Mouse (Mus musculus): ENCODE measurements around the gene Asnsd1. TPM values are rescaled to one million over a fixed set of nuclear protein-coding genes. Genes with fewer than 3 reads are reported as not detected.

Asnsd1 gene
- polyA plus RNA-seq, 1 experiment from 2014 or later, result 138 TPM

DNA sequence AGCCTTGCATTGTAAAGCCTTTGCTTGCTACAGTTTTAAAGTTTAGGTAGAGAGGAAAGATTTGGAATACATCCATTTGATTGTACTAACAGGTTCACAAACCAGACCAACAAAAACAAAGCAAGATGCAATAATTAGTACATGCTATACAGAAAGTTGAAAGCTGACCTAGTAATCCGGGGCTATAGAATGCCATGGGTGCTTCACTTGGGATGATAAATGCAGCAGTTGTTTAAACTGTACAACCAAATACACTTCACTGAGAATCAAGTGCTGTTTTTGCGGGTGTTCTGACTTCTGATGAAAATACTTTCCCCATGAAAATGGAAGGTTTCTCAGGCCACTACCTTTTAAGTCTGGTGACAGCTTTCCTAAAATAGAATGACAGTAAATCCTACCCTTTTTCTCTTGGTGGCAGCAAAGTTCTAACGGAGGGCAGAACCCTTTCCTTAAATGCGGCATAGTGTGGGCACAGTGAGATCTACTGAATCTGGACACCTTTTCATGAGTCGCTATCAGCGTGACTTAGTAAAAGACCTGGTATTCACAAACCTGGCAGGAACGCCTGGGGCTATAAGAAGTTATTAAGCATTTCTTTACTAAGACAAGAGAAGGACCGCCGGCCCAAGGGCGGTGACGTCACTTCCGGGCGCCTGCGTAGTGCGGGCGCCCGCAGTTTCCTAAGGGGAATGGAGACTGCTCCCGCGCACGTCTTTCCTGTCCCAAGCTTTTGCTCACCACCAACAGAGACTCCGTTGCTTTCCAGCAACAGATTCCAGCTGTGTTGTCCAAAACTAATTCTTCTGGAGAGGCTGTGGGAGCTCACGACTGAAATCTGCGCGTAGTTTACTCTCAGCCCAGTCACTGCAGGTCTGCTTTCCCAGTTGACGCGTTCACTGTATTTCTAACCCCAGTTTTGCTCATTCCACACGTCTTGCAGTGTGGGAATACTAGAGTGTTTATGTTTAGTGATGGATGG lies 39.3 kb downstream of the Asnsd1 start, which contains the start of gene Osgepl1:
TSS of gene Osgepl1 (plus strand) at position 636 of the 979 bp plus-strand sequence.
- Histone ChIP-seq H3K9me3 (replicated peaks; ENCODE audit: control insufficient read depth, low read length) (no peaks in the 10 kb centered on the region), H3K4me2 (ENCODE audit: low read depth, low read length) (peak within 1 kb of the TSS; percentile 58), H3K27me3 (ENCODE audit: control insufficient read depth, insufficient read depth, low read length) (no peaks in the 10 kb centered on the region), H3K27ac (replicated peaks; ENCODE audit: low read depth, low read length) (peak within 1 kb of the TSS; percentile 52), H3K36me3 (replicated peaks; ENCODE audit: control insufficient read depth, insufficient read depth, low read depth, low read length) (no peaks in the 10 kb centered on the region), H3K9ac (replicated peaks; ENCODE audit: low read length) (peak within 1 kb of the TSS; percentile 77), H3K4me3 (ENCODE audit: low read depth, low read length) (peak within 1 kb of the TSS; percentile 58), H3K4me1 (ENCODE audit: control insufficient read depth, insufficient read depth, low read length) (no peaks in the 10 kb centered on the region)
- DNase-seq (ENCODE audit: low spot score) (peak; percentile 93), ATAC-seq (replicated peaks; ENCODE audit: insufficient number of reproducible peaks, low FRiP score, low TSS enrichment, low read depth) (peak; percentile 93)
- WGBS, result 3% methylated on average over 27 of the region's 27 CpGs

DNA sequence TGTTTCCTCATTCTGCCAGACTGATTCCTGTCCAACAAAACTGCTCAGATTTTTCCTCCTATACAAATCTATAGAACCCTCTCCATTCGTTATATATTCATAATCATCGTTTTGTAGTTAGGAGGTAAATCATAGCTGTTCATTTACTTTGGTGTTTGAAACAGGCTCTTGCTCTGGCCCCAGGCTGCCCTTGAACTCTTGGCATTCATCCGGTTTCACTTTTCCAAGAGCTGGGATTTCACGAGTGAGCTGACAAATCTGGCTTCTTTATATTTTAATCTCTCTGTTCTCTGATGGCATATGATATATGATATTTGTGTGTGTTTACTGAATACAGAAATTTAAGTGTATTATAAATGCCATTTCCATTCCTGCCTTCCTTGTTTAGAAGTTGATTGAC lies 52.0 kb downstream of the Asnsd1 start:
- no peak for DNase-seq (ENCODE audit: low spot score)
- Histone ChIP-seq H3K36me3 (replicated peaks; ENCODE audit: control insufficient read depth, insufficient read depth, low read depth, low read length) (no peaks in the 10 kb centered on the region), H3K27ac (replicated peaks; ENCODE audit: low read depth, low read length) (no peak overlapping the region), H3K27me3 (ENCODE audit: control insufficient read depth, insufficient read depth, low read length) (no peaks in the 10 kb centered on the region), H3K9me3 (replicated peaks; ENCODE audit: control insufficient read depth, low read length) (no peaks in the 10 kb centered on the region), H3K4me1 (ENCODE audit: control insufficient read depth, insufficient read depth, low read length) (no peaks in the 10 kb centered on the region), H3K4me2 (ENCODE audit: low read depth, low read length) (no peak overlapping the region), H3K9ac (replicated peaks; ENCODE audit: low read length) (no peak overlapping the region), H3K4me3 (ENCODE audit: low read depth, low read length) (no peak overlapping the region)
- ATAC-seq (replicated peaks; ENCODE audit: insufficient number of reproducible peaks, low FRiP score, low TSS enrichment, low read depth), result no peak
- 84% methylated on average over 4 of the region's 4 CpGs for WGBS

DNA sequence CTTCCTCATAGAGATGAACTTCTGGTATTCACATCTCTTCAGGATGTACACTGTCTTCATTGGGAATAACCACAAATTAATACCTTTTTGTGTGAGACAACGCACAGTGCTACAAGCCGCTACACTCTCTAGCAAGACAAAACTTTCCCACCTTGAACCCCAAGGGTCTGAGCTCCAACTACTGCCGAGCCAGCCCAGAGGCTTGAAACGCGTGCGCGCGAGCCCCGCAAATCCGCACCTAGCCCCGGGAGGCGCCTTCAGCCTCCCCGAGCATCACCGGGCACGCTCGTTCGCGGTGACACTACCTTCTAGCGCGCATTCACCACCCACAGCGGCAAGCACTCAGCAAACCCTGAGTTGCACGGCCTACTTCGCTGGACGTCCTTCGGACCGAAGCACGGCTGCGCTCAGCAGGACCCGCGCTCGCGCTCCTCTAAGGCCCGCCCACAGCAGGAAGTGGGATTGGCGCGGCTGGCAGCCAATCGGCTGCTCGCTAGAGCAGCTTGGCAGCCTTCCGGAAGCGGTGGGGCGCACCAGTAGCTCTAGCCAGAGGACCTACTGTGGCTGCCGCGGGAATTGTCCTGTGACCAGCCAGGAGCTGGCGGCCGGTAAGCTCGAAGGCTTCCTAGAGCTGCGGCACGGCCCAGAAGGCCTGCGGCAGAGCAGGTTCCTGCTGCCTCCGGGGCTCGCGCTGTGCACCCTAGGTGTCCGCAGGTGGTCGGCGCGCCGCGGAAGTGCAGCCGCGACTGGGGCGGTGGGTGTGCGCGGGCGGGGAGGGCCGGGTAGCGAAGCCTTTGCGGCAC lies 55.8 kb downstream of the Asnsd1 start, which contains the start of the genes Pms1, Ormdl1 and Gm28778:
TSS of gene Pms1 (minus strand) at position 438 of the 803 bp plus-strand sequence.
TSS of gene Ormdl1 (plus strand) at position 515 of the 803 bp plus-strand sequence.
TSS of gene Gm28778 (plus strand) at position 531 of the 803 bp plus-strand sequence.
- no peaks in the 10 kb centered on the region for H3K27me3 ChIP-seq (ENCODE audit: control insufficient read depth, insufficient read depth, low read length)
- no peaks in the 10 kb centered on the region for H3K36me3 ChIP-seq (replicated peaks; ENCODE audit: control insufficient read depth, insufficient read depth, low read depth, low read length)
- peak; percentile 95 for DNase-seq (ENCODE audit: low spot score)
- H3K27ac ChIP-seq (replicated peaks; ENCODE audit: low read depth, low read length), result peak within 1 kb of the TSS; percentile 66; the same call in 1 of the 2 replicates
- H3K9me3 ChIP-seq (replicated peaks; ENCODE audit: control insufficient read depth, low read length), result no peaks in the 10 kb centered on the region
- peak within 1 kb of the TSS; percentile 77 for H3K9ac ChIP-seq (replicated peaks; ENCODE audit: low read length)
- under 1% methylated on average over 66 of the region's 66 CpGs for WGBS
- H3K4me1 ChIP-seq (ENCODE audit: control insufficient read depth, insufficient read depth, low read length), result no peaks in the 10 kb centered on the region
- ATAC-seq (replicated peaks; ENCODE audit: insufficient number of reproducible peaks, low FRiP score, low TSS enrichment, low read depth), result peak; percentile 99
- peak within 1 kb of the TSS; percentile 66 for H3K4me3 ChIP-seq (ENCODE audit: low read depth, low read length)
- peak within 1 kb of the TSS; percentile 50 for H3K4me2 ChIP-seq (ENCODE audit: low read depth, low read length)

Other genes with a start within 250 kb of the Asnsd1 start
- not detected in 2 replicates for gene 1700019A02Rik, start 165.1 kb downstream of the Asnsd1 start, polyA plus RNA-seq (2014; fragmentation: Nextera tagmentation; extraction: Ambion mirVana)
- 21.6 and 25.9 TPM in 2 replicates for gene Pms1, start 55.7 kb downstream of the Asnsd1 start, polyA plus RNA-seq (2014; fragmentation: Nextera tagmentation; extraction: Ambion mirVana)
- 71.7 and 72.1 TPM in 2 replicates for gene Ormdl1, start 55.7 kb downstream of the Asnsd1 start, polyA plus RNA-seq (2014; fragmentation: Nextera tagmentation; extraction: Ambion mirVana)
- gene Gm28778, start 55.6 kb downstream of the Asnsd1 start, polyA plus RNA-seq (2014; fragmentation: Nextera tagmentation; extraction: Ambion mirVana), result not detected in 2 replicates
- 25.6 and 26.6 TPM in 2 replicates for gene Osgepl1, start 39.1 kb downstream of the Asnsd1 start, polyA plus RNA-seq (2014; fragmentation: Nextera tagmentation; extraction: Ambion mirVana)
- gene Asdurf, start 133 bp downstream of the Asnsd1 start, polyA plus RNA-seq (2014; fragmentation: Nextera tagmentation; extraction: Ambion mirVana), result not detected in 2 replicates
- 1.4 and 1.6 TPM in 2 replicates for gene Gm28551, start 85 bp downstream of the Asnsd1 start, polyA plus RNA-seq (2014; fragmentation: Nextera tagmentation; extraction: Ambion mirVana)